Mouse (Mus musculus) hindbrain, embryonic 14.5 days (tissue): Measurements from ENCODE around the gene Smim11. TPM values are rescaled to one million over a fixed set of nuclear protein-coding genes. Genes with fewer than 3 reads are reported as not detected.

Experiments
- ATAC-seq: fragments of 200-750 bp; cut with Nextera tagmentation; 2 replicates; pipeline ENCODE4 v1.8.0; 2017; ENCODE audit warnings: moderate number of reproducible peaks, mild to moderate bottlenecking, moderate TSS enrichment, moderate library complexity; ENCODE audit not compliant: low FRiP score
- DNase-seq: peaks from one replicate; pipeline ENCODE4 v3.0.0-alpha.2; 2015; ENCODE audit warnings: low spot score
- H3K27ac ChIP-seq: fragments of 300-500 bp; sonication (generic); 2 replicates; pipeline ENCODE4 v1.5.1; 2014; ENCODE audit warnings: mild to moderate bottlenecking, moderate library complexity
- H3K27me3 ChIP-seq: fragments of 300-500 bp; sonication (generic); 2 replicates; pipeline ENCODE4 v1.6.1; 2014; ENCODE audit warnings: mild to moderate bottlenecking, low read length, mixed read lengths; ENCODE audit not compliant: control insufficient read depth, insufficient read depth
- H3K36me3 ChIP-seq: fragments of 300-500 bp; sonication (generic); replicated peaks from 2 replicates; pipeline ENCODE4 v1.6.1; 2014; ENCODE audit not compliant: control insufficient read depth, insufficient read depth
- H3K4me1 ChIP-seq: fragments of 300-500 bp; sonication (generic); replicated peaks from 2 replicates; pipeline ENCODE4 v1.6.1; 2014; ENCODE audit warnings: antibody characterized with exemption, low read length, mixed read lengths; ENCODE audit not compliant: control insufficient read depth, insufficient read depth
- H3K4me2 ChIP-seq: fragments of 300-500 bp; sonication (generic); replicated peaks from 2 replicates; pipeline ENCODE4 v1.6.1; 2014; ENCODE audit warnings: mild to moderate bottlenecking, moderate library complexity
- H3K4me3 ChIP-seq: fragments of 300-500 bp; sonication (generic); replicated peaks from 2 replicates; pipeline ENCODE4 v1.5.1; 2014; ENCODE audit warnings: mild to moderate bottlenecking, low read length
- H3K9ac ChIP-seq: fragments of 300-500 bp; sonication (generic); 2 replicates; pipeline ENCODE4 v1.6.1; 2014
- H3K9me3 ChIP-seq: fragments of 300-500 bp; sonication (generic); 2 replicates; pipeline ENCODE4 v1.6.1; 2016; ENCODE audit warnings: low read length; ENCODE audit not compliant: control insufficient read depth
- WGBS: fragments of 180-500 bp; shearing (Covaris S2); extraction: QIAGEN DNeasy Blood & Tissue Kit; methylation state at CpG from one replicate; pipeline ENCODE4 v1.1.7; 2014; 5-methylcytosine and 5-hydroxymethylcytosine counted together
- polyA plus RNA-seq: library from polyadenylated mRNA; unstranded; fragments of >200 nt; fragmentation: Nextera tagmentation; extraction: Ambion mirVana; gene quantifications from 2 replicates; pipeline ENCODE4 v1.2.1, GENCODE M21; 2014

Smim11 gene
- polyA plus RNA-seq, 1 experiment from 2014 or later = 66.1 TPM

- H3K9ac ChIP-seq = no peak overlapping the region
- no peak overlapping the region for H3K4me3 ChIP-seq
- no peaks in the 10 kb centered on the region for H3K4me1 ChIP-seq
- WGBS = 48% methylated on average over 13 of the region's 13 CpGs
- DNase-seq (peak; percentile 76), ATAC-seq (peak; percentile 77)
- no peaks in the 10 kb centered on the region for H3K9me3 ChIP-seq
- no peak overlapping the region for H3K4me2 ChIP-seq
- H3K27ac ChIP-seq = no peak overlapping the region
- H3K36me3 ChIP-seq = peaks cover 31% of the 10 kb centered on the region
- H3K27me3 ChIP-seq = no peaks in the 10 kb centered on the region
These were observed 13.1 kb downstream of the Smim11 start for GRCm38 (mm10) chr16:92313953-92314741.

GRCm38 (mm10) chr16:92316049-92316738 is 15.1 kb downstream of the Smim11 start:
- 74% methylated on average over 7 of the region's 7 CpGs for WGBS
- peaks cover 21% of the 10 kb centered on the region for H3K36me3 ChIP-seq

DNA sequence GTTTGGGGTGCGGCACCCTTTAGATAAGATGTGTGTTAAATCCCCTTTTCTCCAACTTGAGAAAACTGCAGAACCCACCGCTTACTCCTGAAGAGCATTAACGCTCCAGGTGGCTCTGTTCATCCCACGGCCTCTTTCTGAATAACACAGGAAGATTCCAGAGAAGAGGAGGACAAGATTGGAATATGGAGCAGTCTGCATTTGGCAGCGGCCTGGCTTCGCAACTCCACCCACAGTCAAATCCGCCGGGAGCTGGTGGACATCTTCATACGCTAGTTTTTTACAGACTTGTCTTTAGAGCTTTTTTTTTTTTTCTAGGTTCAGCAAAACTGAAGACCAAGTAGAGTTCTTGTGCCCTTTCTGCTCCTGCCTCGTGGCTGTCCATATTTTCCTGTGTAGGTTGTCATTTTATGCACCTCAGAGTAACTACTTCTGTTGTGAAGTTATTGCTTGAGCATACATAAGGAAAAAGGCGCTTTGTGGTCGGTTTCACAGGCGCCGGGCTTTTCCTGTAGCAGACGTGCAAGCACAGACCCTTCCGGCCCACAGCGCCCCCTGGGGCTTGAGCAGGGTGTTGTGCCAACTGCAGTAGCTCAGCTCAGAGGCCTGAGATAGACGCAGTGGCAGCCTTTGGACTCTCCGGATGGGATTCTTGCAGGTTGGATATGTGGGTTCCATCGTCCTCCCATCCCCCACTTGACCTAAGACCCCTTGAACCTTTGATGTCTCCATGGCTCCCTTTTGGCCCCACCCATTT is 18.4 kb downstream of the Smim11 start:
- Histone ChIP-seq H3K4me3 (no peak overlapping the region), H3K9ac (no peak overlapping the region), H3K36me3 (no peaks in the 10 kb centered on the region), H3K27me3 (no peaks in the 10 kb centered on the region), H3K9me3 (no peaks in the 10 kb centered on the region), H3K4me2 (no peak overlapping the region), H3K27ac (no peak overlapping the region), H3K4me1 (no peaks in the 10 kb centered on the region)
- DNase-seq = no peak
- WGBS = 69% methylated on average over 20 of the region's 20 CpGs
- ATAC-seq = no peak

More at GRCm38 (mm10) chr16:92316049-92316738, 15.1 kb downstream of the Smim11 start:
- DNase-seq (no peak), ATAC-seq (no peak)
- Histone ChIP-seq H3K9ac (no peak overlapping the region), H3K27me3 (no peaks in the 10 kb centered on the region), H3K4me2 (no peak overlapping the region), H3K4me1 (no peaks in the 10 kb centered on the region), H3K27ac (no peak overlapping the region), H3K9me3 (no peaks in the 10 kb centered on the region), H3K4me3 (no peak overlapping the region)

DNA sequence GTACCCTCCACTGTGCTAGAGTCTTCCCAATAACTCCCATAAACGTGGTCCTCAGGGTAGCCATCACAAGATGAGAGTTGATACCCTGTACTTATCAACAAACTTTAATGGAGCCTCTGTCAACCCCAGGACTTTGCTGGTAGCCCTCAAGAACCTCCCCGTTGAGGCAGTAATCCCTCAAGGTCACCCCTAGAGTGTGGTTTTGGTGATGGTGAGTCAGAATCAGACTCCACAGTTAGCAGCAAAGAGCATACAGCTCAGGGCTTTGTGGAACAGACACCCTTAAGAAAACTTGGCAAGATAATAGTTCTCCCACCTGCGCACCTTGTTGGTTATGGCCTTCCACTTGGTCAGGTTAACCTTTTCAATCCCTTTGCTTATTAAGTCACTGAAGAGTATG is 19.3 kb downstream of the Smim11 start:
- Histone ChIP-seq H3K4me3 (no peak overlapping the region), H3K4me2 (no peak overlapping the region), H3K4me1 (0 out of 2 replicates have a peak, but pooled peaks cover 5% of the 10 kb centered on the region), H3K27me3 (no peaks in the 10 kb centered on the region), H3K27ac (no peak overlapping the region), H3K9ac (no peak overlapping the region), H3K36me3 (no peaks in the 10 kb centered on the region), H3K9me3 (no peaks in the 10 kb centered on the region)
- DNase-seq (no peak), ATAC-seq (no peak)
- WGBS = 89% methylated on average over 3 of the region's 3 CpGs

DNA sequence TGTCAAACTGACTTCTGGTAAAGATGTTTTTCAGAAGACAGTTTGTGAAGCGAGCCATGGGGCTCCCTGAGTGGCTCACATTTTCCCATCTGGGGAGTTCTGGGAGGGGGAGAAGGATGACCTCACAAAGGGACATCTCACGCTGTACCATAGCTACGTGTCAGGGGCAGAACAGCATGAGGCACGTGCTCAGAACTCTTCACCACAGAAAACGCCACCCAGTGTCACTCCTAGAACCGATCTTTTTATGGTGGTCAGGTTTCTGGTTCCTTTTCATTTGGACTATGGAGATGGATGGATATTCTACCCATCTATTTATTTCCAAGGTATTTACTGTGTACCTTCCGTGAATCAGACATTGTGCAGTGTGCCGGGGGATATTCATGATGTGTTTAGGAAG is 20.3 kb downstream of the Smim11 start, which contains the start of gene Fam243:
Gene Fam243 (minus strand): TSS at position 101 of the 400 bp plus-strand sequence.
- ATAC-seq = no peak
- H3K9ac ChIP-seq = no peak within 1 kb of the TSS
- 92% methylated on average over 8 of the region's 8 CpGs for WGBS

DNA sequence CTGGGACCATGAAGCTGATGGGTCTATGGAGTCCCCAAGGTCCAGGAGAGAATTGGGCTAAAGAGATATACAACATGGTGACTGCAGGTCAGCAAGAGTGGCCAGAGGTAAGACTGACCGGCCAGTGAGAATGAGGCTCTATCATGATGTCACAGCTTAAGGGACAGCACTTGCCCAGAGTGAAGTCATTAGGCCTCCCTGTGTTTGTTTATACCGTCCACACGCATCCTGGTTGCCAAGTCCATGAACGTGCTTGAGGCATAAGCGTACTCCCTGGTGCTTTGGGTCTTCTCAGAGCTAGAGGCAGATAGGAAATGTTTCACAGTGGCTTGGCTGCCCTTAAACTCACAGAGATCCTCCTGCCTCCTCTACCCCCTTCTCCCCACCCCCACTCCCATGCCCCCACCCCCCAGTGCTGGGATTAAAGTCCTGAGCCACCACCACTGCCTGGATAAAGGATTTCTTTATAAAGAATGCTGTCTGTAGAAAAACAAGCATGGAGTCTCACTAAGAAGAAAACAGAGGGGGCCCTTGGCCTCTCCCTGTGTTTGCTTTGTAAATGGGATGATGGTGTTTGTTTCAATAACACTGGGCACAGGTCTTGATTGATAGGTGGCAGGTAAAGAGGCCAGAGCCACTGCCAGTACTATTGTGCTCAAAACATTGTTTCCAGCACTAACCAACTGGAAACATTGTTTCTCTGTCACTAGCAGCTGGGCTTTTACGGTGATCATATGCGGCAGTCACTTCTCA is 23.4 kb downstream of the Smim11 start:
- Histone ChIP-seq H3K4me1 (0 out of 2 replicates have a peak, but pooled peaks cover 5% of the 10 kb centered on the region), H3K4me3 (no peak overlapping the region), H3K27ac (no peak overlapping the region; the same call in 1 of the 2 replicates), H3K9ac (no peak overlapping the region), H3K9me3 (no peaks in the 10 kb centered on the region), H3K36me3 (no peaks in the 10 kb centered on the region), H3K4me2 (no peak overlapping the region), H3K27me3 (no peaks in the 10 kb centered on the region)
- 26% methylated on average over 7 of the region's 7 CpGs for WGBS
- DNase-seq = no peak
- no peak for ATAC-seq

More for the DNA sequence above, 20.3 kb downstream of the Smim11 start, which contains the start of gene Fam243:
- Histone ChIP-seq H3K9me3 (no peaks in the 10 kb centered on the region), H3K36me3 (no peaks in the 10 kb centered on the region), H3K4me2 (no peak within 1 kb of the TSS), H3K4me1 (0 out of 2 replicates have a peak, but pooled peaks cover 5% of the 10 kb centered on the region), H3K4me3 (no peak within 1 kb of the TSS), H3K27ac (no peak within 1 kb of the TSS), H3K27me3 (no peaks in the 10 kb centered on the region)
- no peak for DNase-seq

DNA sequence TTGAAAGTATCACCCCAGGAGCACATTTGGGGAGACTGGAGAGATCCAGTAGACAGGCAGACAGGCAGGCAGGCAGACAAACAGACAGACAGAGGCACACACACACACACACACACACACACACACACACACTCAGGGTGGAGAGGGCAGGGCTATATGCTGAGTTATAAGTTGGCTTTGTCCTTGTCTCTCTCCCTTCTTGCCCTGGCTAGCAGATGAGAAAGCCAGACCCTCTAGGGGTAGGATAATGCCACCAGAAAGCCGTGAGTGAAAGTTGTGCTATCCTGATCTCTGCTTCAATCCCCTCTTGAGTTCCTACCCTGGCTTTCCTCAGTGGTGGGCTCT is 23.9 kb downstream of the Smim11 start:
- no peak for ATAC-seq
- Histone ChIP-seq H3K9me3 (no peaks in the 10 kb centered on the region), H3K4me2 (no peak overlapping the region), H3K4me1 (0 out of 2 replicates have a peak, but pooled peaks cover 5% of the 10 kb centered on the region), H3K27me3 (no peaks in the 10 kb centered on the region), H3K9ac (no peak overlapping the region), H3K27ac (no peak overlapping the region; the same call in 1 of the 2 replicates), H3K4me3 (no peak overlapping the region), H3K36me3 (no peaks in the 10 kb centered on the region)
- 11% methylated on average over 1 of the region's 1 CpGs for WGBS
- DNase-seq = no peak

DNA sequence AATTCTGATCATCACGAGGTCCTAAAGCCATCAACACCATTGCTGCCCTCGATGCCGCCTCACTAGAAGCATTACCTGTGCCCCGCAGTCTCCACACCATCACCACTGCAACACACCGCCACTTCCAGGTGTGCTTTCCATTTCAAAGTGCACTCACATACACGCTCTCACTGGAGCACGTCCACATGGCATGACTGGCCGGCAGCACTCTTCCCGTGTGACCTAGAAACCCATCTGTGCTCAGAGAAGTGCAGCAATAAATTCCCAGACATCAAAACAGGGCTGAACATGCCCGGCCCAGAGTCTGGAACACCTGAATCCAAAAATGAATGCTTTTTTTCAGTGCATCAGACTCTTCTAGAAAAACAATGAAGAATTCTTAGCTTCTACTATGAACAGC is 26.8 kb downstream of the Smim11 start:
- no peaks in the 10 kb centered on the region for H3K9me3 ChIP-seq
- H3K4me1 ChIP-seq = 0 out of 2 replicates have a peak, but pooled peaks cover 5% of the 10 kb centered on the region
- WGBS = 91% methylated on average over 10 of the region's 10 CpGs
- ATAC-seq (no peak), DNase-seq (no peak)
- H3K9ac ChIP-seq = no peak overlapping the region
- H3K36me3 ChIP-seq = no peaks in the 10 kb centered on the region
- H3K27ac ChIP-seq = no peak overlapping the region
- no peak overlapping the region for H3K4me3 ChIP-seq
- H3K4me2 ChIP-seq = no peak overlapping the region
- H3K27me3 ChIP-seq = no peaks in the 10 kb centered on the region
